8 mouse cellular contexts compared by ENCODE assay signal in genomic region chr1:40681699-40682510, GRCm38 (mm10). TPM values are rescaled to one million over a fixed set of nuclear protein-coding genes. Genes with fewer than 3 reads are reported as not detected.
DNase-seq lines count a peak whose midpoint lies in the region; ATAC-seq lines count a peak whose summit lies in the region.

No protein-coding gene starts in this region.

- H3K4me1 ChIP-seq in hindbrain, embryonic 14.5 days (replicated peaks; ENCODE audit: control insufficient read depth, insufficient read depth, low read length) = peaks cover 15% of the 10 kb centered on the region; the same call in 1 of the 2 replicates
- H3K4me1 ChIP-seq in liver, embryonic 13.5 days (replicated peaks) = peaks cover 7% of the 10 kb centered on the region; the same call in 1 of the 2 replicates

- H3K4me3 ChIP-seq in hindbrain, embryonic 14.5 days (replicated peaks; ENCODE audit: low read length) = peak overlapping the region; percentile 66
- peak overlapping the region; percentile 56 for H3K4me3 ChIP-seq in liver, embryonic 13.5 days (replicated peaks)

- H3K27me3 ChIP-seq in hindbrain, embryonic 14.5 days (ENCODE audit: control insufficient read depth, insufficient read depth, low read length) = peaks cover 62% of the 10 kb centered on the region
- H3K27me3 ChIP-seq in liver, embryonic 13.5 days = peaks cover 64% of the 10 kb centered on the region

- peak overlapping the region; percentile 55 for H3K9ac ChIP-seq in hindbrain, embryonic 14.5 days
- no peak overlapping the region for H3K9ac ChIP-seq in liver, embryonic 13.5 days

- peak; percentile 52 for ATAC-seq in hindbrain, embryonic 14.5 days (ENCODE audit: low FRiP score)
- ATAC-seq in liver, embryonic 13.5 days (ENCODE audit: low read depth) = 0 out of 2 replicates have a peak, but pooled peaks have one; percentile 5

- H3K4me2 ChIP-seq in hindbrain, embryonic 14.5 days (replicated peaks) = peak overlapping the region; percentile 100
- peak overlapping the region; percentile 74 for H3K4me2 ChIP-seq in liver, embryonic 13.5 days

- H3K36me3 ChIP-seq in hindbrain, embryonic 14.5 days (replicated peaks; ENCODE audit: control insufficient read depth, insufficient read depth) = no peaks in the 10 kb centered on the region
- no peaks in the 10 kb centered on the region for H3K36me3 ChIP-seq in liver, embryonic 13.5 days

- peak; percentile 12 for DNase-seq in adrenal gland, postnatal 10 days
- no peak for DNase-seq in adrenal gland, postnatal 4 days (ENCODE audit: low spot score in 2 of 2)
- DNase-seq in urinary bladder, postnatal 14 days (ENCODE audit: low spot score) = peak; percentile 11
- no peak for DNase-seq in urinary bladder, adult 18-20 months (ENCODE audit: low spot score in 2 of 2)
- no peak for DNase-seq in hindbrain, embryonic 14.5 days (ENCODE audit: low spot score)
- DNase-seq in liver, embryonic 13.5 days = no peak
- peak; percentile 17 for DNase-seq in skeletal muscle tissue, adult 2 months (ENCODE audit: low read depth, low spot score)
- no peak for DNase-seq in ovary, postnatal 14 days (ENCODE audit: low spot score)

- 4% methylated on average over 44 of the region's 44 CpGs for WGBS in hindbrain, embryonic 14.5 days
- 5% methylated on average over 42 of the region's 44 CpGs for WGBS in liver, embryonic 13.5 days (ENCODE audit: insufficient replicate concordance)

- no peaks in the 10 kb centered on the region for H3K9me3 ChIP-seq in hindbrain, embryonic 14.5 days (ENCODE audit: control insufficient read depth, low read length)
- no peaks in the 10 kb centered on the region for H3K9me3 ChIP-seq in liver, embryonic 13.5 days (replicated peaks)

- no peak overlapping the region for H3K27ac ChIP-seq in hindbrain, embryonic 14.5 days
- H3K27ac ChIP-seq in liver, embryonic 13.5 days = no peak overlapping the region

RNA-seq across cellular contexts. Expression of gene Slc9a2, which starts 1.5 kb away (rescaled TPM):
- total RNA-seq in adrenal gland, postnatal 10 days (2021) = 1 to 10 TPM in 1 of 2 experiments, under 1 TPM in 1; 0.48 to 2.2 TPM
- 1 to 10 TPM in 1 of 2 experiments, under 1 TPM in 1; 0.99 to 1.7 TPM for total RNA-seq in adrenal gland, postnatal 4 days (2021)
- 0.12 and 0.18 TPM in 2 replicates for polyA plus RNA-seq in hindbrain, embryonic 14.5 days (2014; fragmentation: Nextera tagmentation; extraction: Ambion mirVana)
- polyA plus RNA-seq in liver, embryonic 13.5 days (2015; fragmentation: Nextera tagmentation; extraction: Ambion mirVana) = not detected in 2 replicates

Comparison
In these comparisons a context has a peak if more than half of its experiments do, and no peak if none do; other contexts are left out.
1. DNase-seq: peak in adrenal gland, postnatal 10 days (single experiment), urinary bladder, postnatal 14 days (single experiment) and skeletal muscle tissue, adult 2 months (single experiment); none in adrenal gland, postnatal 4 days (0 of 2), urinary bladder, adult 18-20 months (0 of 2), hindbrain, embryonic 14.5 days (single experiment), liver, embryonic 13.5 days (single experiment) and ovary, postnatal 14 days (single experiment).